18 mouse cellular contexts compared by ENCODE assay signal in genomic region chr3:99854595-99854994, GRCm38 (mm10). TPM values are rescaled to one million over a fixed set of nuclear protein-coding genes. Genes with fewer than 3 reads are reported as not detected.
"Had no signal": no experiment of that assay in that cellular context is flagged by ENCODE, and none has a peak within 500 bp of the region (broad histone marks: within the 10 kb centered on the region; RNA-seq: fewer than 3 reads in every experiment).

No protein-coding gene starts in this region.

- ATAC-seq: liver, embryonic 12.5 days; midbrain, embryonic 15.5 days had no signal

- H3K4me1 ChIP-seq: liver, embryonic 12.5 days; midbrain, embryonic 15.5 days; neural tube, embryonic 13.5 days had no signal

- H3K4me3 ChIP-seq: limb, embryonic 15.5 days; liver, embryonic 12.5 days; midbrain, embryonic 15.5 days; neural tube, embryonic 13.5 days had no signal

- H3K36me3 ChIP-seq: limb, embryonic 15.5 days; liver, embryonic 12.5 days; midbrain, embryonic 15.5 days; neural tube, embryonic 13.5 days had no signal

- H3K9me3 ChIP-seq: limb, embryonic 15.5 days; liver, embryonic 12.5 days; midbrain, embryonic 15.5 days; neural tube, embryonic 13.5 days had no signal

- H3K27me3 ChIP-seq: limb, embryonic 15.5 days; liver, embryonic 12.5 days; midbrain, embryonic 15.5 days; neural tube, embryonic 13.5 days had no signal

- H3K27ac ChIP-seq: kidney, postnatal 0 days; limb, embryonic 15.5 days; liver, embryonic 12.5 days; macrophage; midbrain, embryonic 15.5 days; neural tube, embryonic 13.5 days had no signal

- H3K4me2 ChIP-seq: limb, embryonic 15.5 days; liver, embryonic 12.5 days; lung, embryonic 14.5 days; midbrain, embryonic 15.5 days; neural tube, embryonic 13.5 days had no signal

- DNase-seq: kidney, adult 11 months; kidney, adult 9 months; kidney, postnatal 36 days; layer of hippocampus, adult 9-11 months; lung, embryonic 14.5 days; lung, postnatal 14 days; retina, postnatal 1 day; right cerebral cortex, postnatal 4 days; spleen, adult 18-20 months; thymus, adult 2 months; thymus, postnatal 25 days had no signal

- H3K9ac ChIP-seq: limb, embryonic 15.5 days; liver, embryonic 12.5 days; lung, embryonic 14.5 days; midbrain, embryonic 15.5 days; neural tube, embryonic 13.5 days had no signal

RNA-seq across cellular contexts. Expression of gene Spag17, which starts 30.6 kb away (rescaled TPM):
- polyA plus RNA-seq: macrophage; stomach, embryonic 14.5 days had no signal
